Mouse (Mus musculus) frontal cortex, postnatal 10 days (tissue): ENCODE measurements around the gene Cyth2.

ENCODE experiments used
- DNase-seq, 2 experiments: peaks; one replicate each; pipeline ENCODE4 v3.0.0; 2022; ENCODE audit warnings: low spot score in 2 of 2, mixed read lengths in 1 of 2

Gene Cyth2

DNA sequence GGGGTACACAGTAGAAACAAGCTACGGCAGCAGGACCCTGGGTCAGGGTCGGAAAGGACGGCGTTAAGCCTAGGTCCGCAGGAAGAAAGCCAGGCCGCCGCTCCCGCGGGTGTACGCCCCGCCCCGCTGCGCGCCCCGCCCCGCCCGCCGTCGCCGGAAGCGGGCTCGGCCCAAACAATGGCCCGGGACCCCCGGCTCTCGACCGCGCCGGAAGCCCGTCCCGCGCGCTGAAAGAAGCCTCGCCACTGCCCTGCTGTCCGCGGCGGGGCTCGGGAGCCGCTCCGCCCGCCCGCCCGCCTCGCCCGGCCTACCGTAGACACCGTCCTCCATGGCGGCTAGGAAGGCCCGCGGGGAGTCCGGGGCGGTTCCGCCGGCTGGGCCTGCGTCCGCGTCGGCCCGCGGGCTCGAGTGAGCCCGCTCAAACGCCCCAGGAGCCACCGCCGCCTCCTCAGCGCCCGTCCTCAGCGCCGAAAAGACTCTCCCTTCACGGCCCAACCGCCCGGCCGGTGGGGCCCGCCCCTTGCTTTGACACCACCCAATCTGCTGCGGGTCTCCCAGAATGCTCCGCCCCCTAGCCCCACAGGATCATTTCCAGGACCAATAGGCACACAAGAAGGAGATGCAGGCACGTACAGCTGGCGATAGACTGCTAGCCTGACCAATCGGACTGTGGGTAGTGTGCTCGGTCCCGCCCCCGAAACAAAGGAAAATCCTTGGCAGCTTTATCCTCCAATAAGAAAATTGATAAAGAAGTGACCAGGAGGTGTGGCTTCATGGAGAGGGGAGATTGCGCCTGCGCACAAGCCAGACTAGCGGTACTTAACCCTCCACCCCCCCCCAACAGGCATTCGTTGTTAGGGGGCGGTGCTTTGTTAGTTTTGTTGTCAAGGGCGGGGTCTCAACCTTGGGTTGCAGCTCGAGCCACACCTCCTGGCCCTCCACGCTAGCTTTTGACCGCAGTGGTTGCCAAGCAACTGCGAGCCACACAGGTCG lies at the start of gene Cyth2:
TSS of gene Cyth2 (minus strand) at position 795 of the 993 bp plus-strand sequence.
- DNase-seq: peak; percentile 98 to 100

DNA sequence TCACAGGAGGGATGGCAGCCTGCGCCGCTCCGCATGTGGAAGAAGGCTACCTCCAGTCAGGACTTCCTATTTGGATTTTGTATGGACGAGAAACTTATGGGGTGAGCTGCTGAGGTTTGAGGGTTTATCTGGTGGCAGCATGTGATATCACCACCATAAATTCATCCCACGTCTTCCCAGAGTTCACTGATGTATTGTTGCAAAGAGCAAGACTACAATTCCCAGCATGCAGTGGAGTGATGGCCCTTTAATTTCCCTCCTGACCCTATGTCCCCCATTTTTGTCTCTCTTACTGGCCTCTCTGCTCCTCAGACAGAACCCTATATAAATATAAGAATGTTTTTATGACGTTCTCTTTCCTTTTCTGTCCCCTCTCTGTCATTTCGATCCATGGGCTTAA lies 48.4 kb upstream of the Cyth2 start:
- DNase-seq: no peak

DNA sequence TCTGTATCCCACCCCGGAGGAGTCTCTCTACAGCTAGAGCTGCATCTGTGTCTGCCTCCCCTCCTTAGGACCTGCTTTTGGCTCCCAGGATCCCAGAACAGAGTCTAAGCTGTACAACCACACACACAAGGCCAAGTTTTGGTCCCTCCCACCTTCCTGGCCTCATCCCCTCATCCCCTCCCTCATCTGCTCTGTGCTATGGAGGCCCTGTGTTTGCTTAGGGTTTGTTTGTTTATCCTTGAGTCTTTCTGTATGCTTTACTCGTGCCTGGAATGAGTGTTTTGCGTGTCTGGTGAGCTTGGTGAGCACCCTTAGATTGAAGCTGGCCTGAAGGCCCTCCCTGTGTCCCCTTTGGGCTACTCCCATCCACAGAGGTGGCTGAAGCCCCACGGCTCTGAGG lies 44.6 kb upstream of the Cyth2 start:
- DNase-seq: no peak

DNA sequence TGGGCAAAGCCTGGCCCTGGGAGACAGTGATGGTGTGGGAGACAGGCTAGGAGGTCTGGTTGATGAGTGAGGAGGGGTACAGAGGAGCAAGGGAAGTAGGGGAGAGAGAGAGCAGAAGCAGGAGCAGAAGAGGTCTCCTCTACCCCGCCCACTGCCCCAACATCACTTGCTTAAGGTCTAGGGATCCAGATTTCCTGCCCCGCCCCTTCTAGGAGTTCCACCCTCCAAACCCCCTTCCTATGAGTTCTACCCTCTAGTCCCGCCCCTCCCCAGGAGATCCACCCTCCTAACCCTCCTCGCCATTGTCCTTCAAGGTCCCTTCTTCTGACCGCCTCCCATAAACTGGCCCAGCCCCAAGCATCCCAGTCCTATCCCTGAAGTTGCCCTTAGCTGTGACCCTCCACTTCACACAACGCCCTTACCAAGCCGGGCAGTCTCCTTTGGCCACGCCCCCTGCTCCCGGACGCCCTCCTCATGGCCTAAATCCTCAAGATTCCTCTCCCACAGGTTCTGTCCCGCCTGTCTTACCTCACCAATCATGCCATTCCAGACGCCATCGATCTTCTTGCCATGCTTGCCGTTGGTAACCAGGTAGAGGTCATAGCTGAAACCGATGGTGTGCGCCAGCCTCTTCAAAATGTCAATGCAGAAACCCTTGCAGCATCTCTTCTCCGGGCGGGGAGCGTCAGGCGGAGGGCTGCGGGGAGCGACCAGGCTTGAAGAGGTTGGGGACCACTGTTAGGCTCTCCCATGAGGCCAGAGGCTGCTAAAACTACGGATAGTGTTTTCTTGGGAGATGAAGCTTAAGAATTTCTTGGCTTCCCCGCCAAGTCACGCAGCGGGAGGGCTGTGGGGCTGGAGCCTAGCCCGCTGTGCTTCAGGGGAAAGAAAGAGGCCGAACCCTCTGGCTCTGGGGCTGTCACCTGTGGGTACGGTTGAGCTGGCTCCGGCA lies 42.8 kb upstream of the Cyth2 start:
- DNase-seq: no peak

- DNase-seq: no peak
Measured at GRCm38 (mm10) chr7:45853089-45853488, 38.7 kb upstream of the Cyth2 start.

GRCm38 (mm10) chr7:45850661-45851060 lies 36.3 kb upstream of the Cyth2 start:
- DNase-seq: no peak

DNA sequence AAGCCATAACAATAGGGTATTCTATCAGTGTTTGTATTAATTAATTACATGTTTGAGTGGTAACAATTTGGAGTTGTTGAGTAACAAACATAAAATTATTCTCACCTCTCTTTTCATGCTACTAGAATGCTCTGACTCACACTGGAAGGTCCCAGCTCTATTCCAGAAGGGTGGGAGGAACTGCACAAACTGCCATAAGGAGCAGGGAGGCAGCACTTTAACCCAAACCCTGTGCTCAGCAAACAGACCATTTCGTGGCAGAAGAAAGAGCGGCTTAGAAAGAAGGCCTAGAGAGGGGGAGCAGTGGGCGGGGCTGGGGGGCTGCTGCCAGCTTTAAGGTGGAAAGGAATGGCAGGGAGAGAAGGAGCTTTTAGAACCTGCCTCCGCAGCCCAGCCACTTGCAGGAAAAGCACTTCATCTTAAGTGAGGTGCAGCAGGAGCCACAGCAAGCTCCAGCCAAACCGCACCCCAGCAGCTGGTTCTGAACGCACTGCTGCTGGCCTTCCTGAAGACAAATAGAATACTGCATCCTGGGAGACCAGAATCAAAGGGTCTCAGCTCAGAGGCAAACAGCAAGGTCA lies 34.2 kb upstream of the Cyth2 start:
- DNase-seq: no peak

- no peak for DNase-seq
Measured at GRCm38 (mm10) chr7:45842950-45843744, 28.8 kb upstream of the Cyth2 start.

DNA sequence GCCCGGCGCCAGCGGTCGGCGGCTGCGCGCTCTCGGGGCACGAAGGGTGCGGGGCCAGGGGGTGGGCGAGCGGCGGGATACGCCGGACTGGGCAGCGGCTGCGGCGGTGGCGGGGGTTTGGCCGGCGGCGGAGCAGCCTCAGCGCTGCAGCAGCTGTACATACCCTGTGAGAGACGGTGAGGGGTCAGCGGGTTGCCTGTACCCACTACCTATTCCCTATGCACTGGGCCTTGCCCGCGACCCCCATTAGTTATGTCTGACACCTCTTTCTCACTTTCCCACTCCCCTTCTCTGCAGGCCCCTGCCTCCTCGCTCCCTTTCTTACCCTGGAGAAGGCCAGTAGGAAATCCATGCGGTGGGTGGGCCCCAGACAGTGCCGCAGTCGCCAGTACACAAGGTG lies 19.5 kb upstream of the Cyth2 start:
- no peak for DNase-seq

DNA sequence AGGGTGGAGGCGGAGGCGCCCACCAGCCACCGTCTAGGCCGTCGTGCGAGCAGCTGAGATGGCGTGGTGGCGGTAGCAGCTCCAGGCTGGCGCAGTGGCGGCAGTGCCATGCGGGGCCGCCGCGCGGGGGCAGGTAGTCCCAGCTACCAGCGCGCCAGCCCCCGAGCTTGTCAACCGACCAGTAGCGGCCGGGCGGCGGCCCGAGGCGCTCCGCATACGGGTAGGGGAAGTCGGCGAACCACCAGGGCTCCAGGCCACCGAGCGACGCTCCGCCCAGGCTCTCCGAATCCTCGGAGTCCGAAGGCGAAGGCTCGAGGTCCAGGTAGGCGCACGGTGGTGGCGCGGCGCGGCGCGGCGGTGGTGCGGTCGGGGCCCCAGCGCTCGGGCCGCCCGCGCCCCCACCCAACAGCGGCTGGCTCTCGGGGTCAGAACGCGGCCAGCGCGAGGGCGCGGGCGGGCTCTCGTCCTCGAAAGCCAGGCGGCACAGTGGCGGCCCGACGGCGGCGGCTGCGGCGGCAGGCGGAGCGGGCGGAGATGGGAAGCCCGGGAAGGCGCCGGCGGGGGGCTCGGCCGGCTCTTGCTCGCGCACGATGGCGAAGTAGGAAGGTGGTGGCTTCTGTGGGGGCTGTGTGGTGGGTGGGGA lies 18.9 kb upstream of the Cyth2 start:
- DNase-seq: no peak

DNA sequence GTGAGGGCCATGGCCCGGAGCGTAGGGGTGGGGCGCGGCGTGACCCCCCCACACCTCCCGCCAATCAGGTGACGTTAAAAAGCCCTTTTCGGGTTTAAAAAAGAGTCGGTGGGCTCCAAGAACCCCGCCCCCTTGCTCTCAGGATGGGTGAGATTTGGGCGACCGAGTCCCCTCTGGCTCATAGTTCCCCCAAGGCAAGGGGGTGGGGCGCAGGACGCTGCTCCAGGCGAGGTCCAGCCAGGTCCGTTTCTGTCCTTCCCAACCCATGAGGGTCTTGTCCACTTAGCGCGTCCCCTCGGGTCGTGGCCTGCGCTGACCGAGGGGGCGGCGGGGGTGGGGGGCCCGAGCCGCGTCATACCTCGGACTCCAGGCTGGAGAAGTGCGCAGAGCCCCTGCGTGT lies 18.0 kb upstream of the Cyth2 start:
- no peak for DNase-seq

- no peak for DNase-seq
Measured at GRCm38 (mm10) chr7:45831128-45831525, 16.7 kb upstream of the Cyth2 start.

GRCm38 (mm10) chr7:45830427-45831127 lies 16.2 kb upstream of the Cyth2 start, which contains the start of gene Grwd1:
Gene Grwd1, minus strand, starts transcription at chr7:45830944.
- DNase-seq: peak; percentile 78 to 86

GRCm38 (mm10) chr7:45826631-45827030 lies 12.2 kb upstream of the Cyth2 start:
- no peak for DNase-seq

DNA sequence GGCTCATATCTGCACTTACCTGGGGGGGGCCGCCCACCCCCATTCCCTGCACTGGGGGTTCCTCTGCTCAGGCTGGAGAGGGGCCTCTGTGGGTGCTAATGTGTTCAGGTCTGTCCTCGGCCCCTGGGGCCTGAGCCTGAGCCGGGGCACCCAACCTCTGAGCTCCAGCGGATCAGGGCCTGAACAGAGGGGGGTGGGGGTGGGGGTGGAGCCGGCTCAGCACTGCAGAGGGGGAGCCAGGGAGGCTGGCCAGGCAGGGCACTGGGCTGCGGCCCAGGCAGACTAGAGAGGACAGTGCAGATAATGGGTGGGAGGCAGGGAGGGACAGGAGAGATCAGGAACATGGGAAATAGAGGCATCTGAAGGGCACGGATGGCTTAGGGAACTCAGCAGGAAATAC lies 10.2 kb upstream of the Cyth2 start, which contains the start of gene Kcnj14:
TSS of gene Kcnj14 (minus strand) at position 185 of the 400 bp plus-strand sequence.
- no peak for DNase-seq

- no peak for DNase-seq
Measured at GRCm38 (mm10) chr7:45820913-45821312, 6.5 kb upstream of the Cyth2 start.

GRCm38 (mm10) chr7:45819843-45820242 lies 5.5 kb upstream of the Cyth2 start:
- no peak for DNase-seq

- no peak for DNase-seq
Measured at GRCm38 (mm10) chr7:45815984-45816351, 1.6 kb upstream of the Cyth2 start.

DNA sequence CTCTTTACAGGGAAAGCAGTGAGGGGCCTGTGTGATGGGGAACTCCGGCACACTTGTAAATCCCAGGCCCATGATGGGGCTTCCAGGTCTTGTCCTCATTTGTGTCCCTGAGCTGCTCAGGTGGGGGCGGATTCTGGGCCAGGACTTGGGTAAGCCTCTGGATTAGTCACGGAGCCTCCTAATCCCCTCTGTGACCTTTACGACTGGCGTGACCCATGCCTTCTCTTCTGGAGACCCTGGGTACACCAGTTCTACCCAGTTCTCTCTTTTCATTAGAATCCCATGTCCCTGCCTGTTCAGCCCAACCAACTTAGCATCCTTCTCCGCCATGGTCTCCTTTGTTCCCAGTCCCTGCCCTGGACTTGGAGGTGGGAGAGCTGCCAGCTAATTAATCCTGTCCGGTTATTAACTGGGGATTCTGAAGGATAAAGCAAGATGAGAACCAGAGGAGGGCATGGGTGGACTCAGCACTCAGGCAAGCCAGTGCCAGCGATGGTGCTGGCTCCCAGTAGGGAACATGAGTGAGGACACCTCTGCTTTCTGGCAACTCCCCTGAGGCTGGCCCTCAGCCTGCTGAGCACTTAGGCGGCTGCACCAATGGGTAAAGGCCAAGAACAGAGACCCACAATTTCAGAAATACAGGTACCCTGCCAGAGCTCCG lies 1.1 kb upstream of the Cyth2 start:
- peak in 1 of 2 experiments; percentile 19 for DNase-seq
